Mouse (Mus musculus) forebrain, embryonic 10.5 days (tissue): ENCODE measurements around the gene Cox7a2. TPM values are rescaled to one million over a fixed set of nuclear protein-coding genes. Genes with fewer than 3 reads are reported as not detected.
A peak's percentile ranks its signal among the peaks of the same experiment; 100 is the strongest.

Source experiments
- DNase-seq: peaks from one replicate; pipeline ENCODE4 v3.0.0-alpha.2; 2017; ENCODE audit warnings: low spot score; ENCODE audit errors: extremely low spot score
- H3K27ac ChIP-seq: fragments of 300-500 bp; sonication (generic); 2 replicates; pipeline ENCODE4 v1.5.1; 2016; ENCODE audit warnings: mild to moderate bottlenecking
- H3K27me3 ChIP-seq: fragments of 300-500 bp; sonication (generic); 2 replicates; pipeline ENCODE4 v1.6.1; 2016; ENCODE audit warnings: mild to moderate bottlenecking; ENCODE audit not compliant: poor library complexity, severe bottlenecking
- H3K36me3 ChIP-seq: fragments of 300-500 bp; sonication (generic); replicated peaks from 2 replicates; pipeline ENCODE4 v1.6.1; 2016; ENCODE audit warnings: mild to moderate bottlenecking, moderate library complexity
- H3K4me1 ChIP-seq: fragments of 300-500 bp; sonication (generic); 2 replicates; pipeline ENCODE4 v1.6.1; 2016
- H3K4me3 ChIP-seq: fragments of 300-500 bp; sonication (generic); 2 replicates; pipeline ENCODE4 v1.5.1; 2016; ENCODE audit warnings: mild to moderate bottlenecking, moderate library complexity
- H3K9me3 ChIP-seq: fragments of 300-500 bp; sonication (generic); 2 replicates; pipeline ENCODE4 v1.6.1; 2016; ENCODE audit warnings: mild to moderate bottlenecking, moderate library complexity
- whole genome bisulfite sequencing: fragments of 180-500 bp; shearing (Covaris S2); methylation state at CpG from one replicate; pipeline ENCODE4 v1.1.7; 2016; 5-methylcytosine and 5-hydroxymethylcytosine counted together
- polyA plus RNA-seq: library from polyadenylated mRNA; unstranded; fragments of >200 nt; fragmentation: Nextera tagmentation; extraction: Ambion mirVana; gene quantifications from 2 replicates; pipeline ENCODE4 v1.2.1, GENCODE M21; 2016

The Cox7a2 gene
- polyA plus RNA-seq, 1 experiment from 2014 or later: 635 TPM

GRCm38 (mm10) chr9:79779354-79779753 lies 19.7 kb upstream of the Cox7a2 start:
- Histone ChIP-seq H3K4me3 (no peak overlapping the region), H3K27ac (no peak overlapping the region), H3K27me3 (no peaks in the 10 kb centered on the region), H3K4me1 (peaks cover 2% of the 10 kb centered on the region), H3K36me3 (peaks cover 15% of the 10 kb centered on the region), H3K9me3 (no peaks in the 10 kb centered on the region)
- 68% methylated on average over 2 of the region's 2 CpGs for WGBS
- DNase-seq: no peak

GRCm38 (mm10) chr9:79766991-79767545 lies 7.4 kb upstream of the Cox7a2 start:
- H3K27ac ChIP-seq: no peak overlapping the region
- H3K9me3 ChIP-seq: no peaks in the 10 kb centered on the region
- no peak overlapping the region for H3K4me3 ChIP-seq
- H3K27me3 ChIP-seq: no peaks in the 10 kb centered on the region
- DNase-seq: no peak
- no peaks in the 10 kb centered on the region for H3K4me1 ChIP-seq
- H3K36me3 ChIP-seq: peaks cover 11% of the 10 kb centered on the region; the same call in 1 of the 2 replicates
- WGBS: 95% methylated on average over 5 of the region's 5 CpGs

- Histone ChIP-seq H3K27me3 (no peaks in the 10 kb centered on the region), H3K36me3 (peaks cover 2% of the 10 kb centered on the region; the same call in 1 of the 2 replicates), H3K9me3 (no peaks in the 10 kb centered on the region), H3K27ac (no peak overlapping the region), H3K4me1 (peaks cover 3% of the 10 kb centered on the region), H3K4me3 (no peak overlapping the region)
- 89% methylated on average over 4 of the region's 4 CpGs for WGBS
- DNase-seq: no peak
These were observed 5.7 kb upstream of the Cox7a2 start for GRCm38 (mm10) chr9:79765329-79765728.

- Histone ChIP-seq H3K36me3 (peaks cover 6% of the 10 kb centered on the region), H3K27me3 (no peaks in the 10 kb centered on the region), H3K27ac (no peak overlapping the region), H3K9me3 (no peaks in the 10 kb centered on the region), H3K4me1 (peaks cover 17% of the 10 kb centered on the region), H3K4me3 (no peak overlapping the region)
- 87% methylated on average over 6 of the region's 6 CpGs for WGBS
- no peak for DNase-seq
These were observed 2.8 kb upstream of the Cox7a2 start for GRCm38 (mm10) chr9:79762519-79762918.

GRCm38 (mm10) chr9:79760076-79760475 lies 398 bp upstream of the Cox7a2 start:
- peak overlapping the region; percentile 90 for H3K27ac ChIP-seq
- no peaks in the 10 kb centered on the region for H3K9me3 ChIP-seq
- H3K27me3 ChIP-seq: no peaks in the 10 kb centered on the region
- H3K36me3 ChIP-seq: peaks cover 30% of the 10 kb centered on the region
- peaks cover 17% of the 10 kb centered on the region for H3K4me1 ChIP-seq
- peak; percentile 18 for DNase-seq
- H3K4me3 ChIP-seq: peak overlapping the region; percentile 86
- WGBS: 13% methylated on average over 14 of the region's 14 CpGs

- WGBS: 95% methylated on average over 4 of the region's 4 CpGs
- H3K4me3 ChIP-seq: no peak overlapping the region
- H3K36me3 ChIP-seq: peaks cover 62% of the 10 kb centered on the region
- no peaks in the 10 kb centered on the region for H3K9me3 ChIP-seq
- no peak for DNase-seq
- no peak overlapping the region for H3K27ac ChIP-seq
- H3K4me1 ChIP-seq: peaks cover 15% of the 10 kb centered on the region
- H3K27me3 ChIP-seq: no peaks in the 10 kb centered on the region
These were observed 4.4 kb downstream of the Cox7a2 start for GRCm38 (mm10) chr9:79755311-79755710.

GRCm38 (mm10) chr9:79751846-79752245 lies 7.8 kb downstream of the Cox7a2 start:
- no peaks in the 10 kb centered on the region for H3K4me1 ChIP-seq
- H3K9me3 ChIP-seq: no peaks in the 10 kb centered on the region
- no peaks in the 10 kb centered on the region for H3K27me3 ChIP-seq
- peaks cover 50% of the 10 kb centered on the region for H3K36me3 ChIP-seq
- no peak for DNase-seq
- H3K4me3 ChIP-seq: no peak overlapping the region
- H3K27ac ChIP-seq: no peak overlapping the region
- WGBS: 85% methylated on average over 8 of the region's 8 CpGs

- H3K27me3 ChIP-seq: no peaks in the 10 kb centered on the region
- H3K4me3 ChIP-seq: no peak overlapping the region
- 93% methylated on average over 7 of the region's 7 CpGs for WGBS
- DNase-seq: no peak
- H3K4me1 ChIP-seq: no peaks in the 10 kb centered on the region
- peaks cover 38% of the 10 kb centered on the region for H3K36me3 ChIP-seq
- H3K9me3 ChIP-seq: no peaks in the 10 kb centered on the region
- H3K27ac ChIP-seq: no peak overlapping the region
These were observed 9.0 kb downstream of the Cox7a2 start for GRCm38 (mm10) chr9:79750709-79751108.

- H3K36me3 ChIP-seq: no peaks in the 10 kb centered on the region
- no peaks in the 10 kb centered on the region for H3K9me3 ChIP-seq
- no peak for DNase-seq
- no peak overlapping the region for H3K4me3 ChIP-seq
- H3K27me3 ChIP-seq: no peaks in the 10 kb centered on the region
- H3K27ac ChIP-seq: no peak overlapping the region
- 62% methylated on average over 4 of the region's 4 CpGs for WGBS
- no peaks in the 10 kb centered on the region for H3K4me1 ChIP-seq
These were observed 14.6 kb downstream of the Cox7a2 start for GRCm38 (mm10) chr9:79745036-79745435.

GRCm38 (mm10) chr9:79735608-79736007 lies 24.1 kb downstream of the Cox7a2 start:
- no peak overlapping the region for H3K4me3 ChIP-seq
- H3K27me3 ChIP-seq: no peaks in the 10 kb centered on the region
- H3K27ac ChIP-seq: no peak overlapping the region
- no peaks in the 10 kb centered on the region for H3K9me3 ChIP-seq
- H3K36me3 ChIP-seq: no peaks in the 10 kb centered on the region
- 88% methylated on average over 6 of the region's 6 CpGs for WGBS
- no peaks in the 10 kb centered on the region for H3K4me1 ChIP-seq
- DNase-seq: no peak

- WGBS: 90% methylated on average over 5 of the region's 5 CpGs
- H3K27ac ChIP-seq: no peak overlapping the region
- no peaks in the 10 kb centered on the region for H3K9me3 ChIP-seq
- H3K4me1 ChIP-seq: no peaks in the 10 kb centered on the region
- no peak for DNase-seq
- H3K27me3 ChIP-seq: no peaks in the 10 kb centered on the region
- H3K36me3 ChIP-seq: no peaks in the 10 kb centered on the region
- H3K4me3 ChIP-seq: no peak overlapping the region
These were observed 29.4 kb downstream of the Cox7a2 start for GRCm38 (mm10) chr9:79730301-79730700.

GRCm38 (mm10) chr9:79723090-79723489 lies 36.6 kb downstream of the Cox7a2 start:
- peaks cover 27% of the 10 kb centered on the region for H3K4me1 ChIP-seq
- peaks cover 50% of the 10 kb centered on the region for H3K27me3 ChIP-seq
- DNase-seq: no peak
- WGBS: 36% methylated on average over 5 of the region's 5 CpGs
- no peak overlapping the region for H3K4me3 ChIP-seq
- no peaks in the 10 kb centered on the region for H3K36me3 ChIP-seq
- H3K9me3 ChIP-seq: peaks cover 4% of the 10 kb centered on the region; the same call in 1 of the 2 replicates
- H3K27ac ChIP-seq: no peak overlapping the region

- DNase-seq: peak; percentile 63
- 11% methylated on average over 9 of the region's 9 CpGs for WGBS
These were observed 38.6 kb downstream of the Cox7a2 start for GRCm38 (mm10) chr9:79721056-79721455.

More at GRCm38 (mm10) chr9:79721056-79721455, 38.6 kb downstream of the Cox7a2 start:
- H3K4me3 ChIP-seq: no peak overlapping the region
- peaks cover 4% of the 10 kb centered on the region; the same call in 1 of the 2 replicates for H3K9me3 ChIP-seq
- peaks cover 46% of the 10 kb centered on the region for H3K4me1 ChIP-seq
- no peak overlapping the region for H3K27ac ChIP-seq
- H3K27me3 ChIP-seq: peaks cover 65% of the 10 kb centered on the region
- no peaks in the 10 kb centered on the region for H3K36me3 ChIP-seq
